Mouse (Mus musculus): ENCODE data around the gene Igf1. TPM values are rescaled to one million over a fixed set of nuclear protein-coding genes. Genes with fewer than 3 reads are reported as not detected.

The Igf1 gene
- 9.0 and 10.9 TPM in 2 replicates for polyA plus RNA-seq (2015; fragmentation: Nextera tagmentation; extraction: Ambion mirVana)

DNA sequence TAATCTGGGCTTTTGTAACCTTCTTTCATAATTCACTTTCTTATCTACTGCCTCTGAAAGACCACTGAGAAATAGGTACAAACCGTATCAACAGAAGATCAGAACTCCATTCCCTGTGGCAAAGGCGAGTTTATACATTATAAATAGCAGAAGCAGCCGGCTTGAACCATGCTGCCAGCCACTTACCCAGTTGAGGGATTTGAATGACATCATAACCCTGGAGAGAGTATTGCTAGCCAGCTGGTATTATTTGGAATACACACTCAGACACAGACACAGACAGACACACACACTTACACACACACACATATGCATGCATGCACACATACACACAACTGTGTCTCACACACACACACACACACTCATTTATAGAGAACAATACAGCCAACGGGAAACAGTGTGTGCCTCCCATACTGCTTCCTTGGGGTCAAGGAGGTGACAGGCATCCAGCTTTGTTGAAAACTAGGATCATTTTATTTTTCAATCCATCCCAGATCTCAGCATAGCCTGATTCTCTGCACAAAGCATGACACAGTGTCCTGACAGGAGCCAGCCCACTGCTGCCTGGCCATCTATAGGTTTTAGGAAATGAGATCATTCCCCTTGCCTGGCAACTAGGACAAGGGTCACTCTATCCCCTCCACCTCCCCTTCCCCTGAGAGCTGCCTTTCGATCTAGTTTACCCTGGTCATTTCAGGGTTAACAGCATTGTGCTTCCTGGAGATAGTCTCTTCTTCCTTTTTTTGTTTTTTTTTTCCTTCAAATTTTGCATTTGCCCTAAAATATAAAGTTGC, at the start of gene Igf1:
Gene Igf1 (plus strand): TSS at position 253 of the 794 bp plus-strand sequence.
- Histone ChIP-seq H3K4me3 (replicated peaks) (no peak within 1 kb of the TSS), H3K27ac (no peak within 1 kb of the TSS), H3K36me3 (no peaks in the 10 kb centered on the region), H3K9me3 (replicated peaks) (no peaks in the 10 kb centered on the region), H3K4me1 (replicated peaks) (0 out of 2 replicates have a peak, but pooled peaks cover 3% of the 10 kb centered on the region), H3K4me2 (no peak within 1 kb of the TSS), H3K9ac (no peak within 1 kb of the TSS), H3K27me3 (peaks cover 36% of the 10 kb centered on the region)
- DNase-seq = no peak
- ATAC-seq (ENCODE audit: low read depth) = no peak
- 11% methylated on average over 5 of the region's 5 CpGs for WGBS (ENCODE audit: insufficient replicate concordance)

DNA sequence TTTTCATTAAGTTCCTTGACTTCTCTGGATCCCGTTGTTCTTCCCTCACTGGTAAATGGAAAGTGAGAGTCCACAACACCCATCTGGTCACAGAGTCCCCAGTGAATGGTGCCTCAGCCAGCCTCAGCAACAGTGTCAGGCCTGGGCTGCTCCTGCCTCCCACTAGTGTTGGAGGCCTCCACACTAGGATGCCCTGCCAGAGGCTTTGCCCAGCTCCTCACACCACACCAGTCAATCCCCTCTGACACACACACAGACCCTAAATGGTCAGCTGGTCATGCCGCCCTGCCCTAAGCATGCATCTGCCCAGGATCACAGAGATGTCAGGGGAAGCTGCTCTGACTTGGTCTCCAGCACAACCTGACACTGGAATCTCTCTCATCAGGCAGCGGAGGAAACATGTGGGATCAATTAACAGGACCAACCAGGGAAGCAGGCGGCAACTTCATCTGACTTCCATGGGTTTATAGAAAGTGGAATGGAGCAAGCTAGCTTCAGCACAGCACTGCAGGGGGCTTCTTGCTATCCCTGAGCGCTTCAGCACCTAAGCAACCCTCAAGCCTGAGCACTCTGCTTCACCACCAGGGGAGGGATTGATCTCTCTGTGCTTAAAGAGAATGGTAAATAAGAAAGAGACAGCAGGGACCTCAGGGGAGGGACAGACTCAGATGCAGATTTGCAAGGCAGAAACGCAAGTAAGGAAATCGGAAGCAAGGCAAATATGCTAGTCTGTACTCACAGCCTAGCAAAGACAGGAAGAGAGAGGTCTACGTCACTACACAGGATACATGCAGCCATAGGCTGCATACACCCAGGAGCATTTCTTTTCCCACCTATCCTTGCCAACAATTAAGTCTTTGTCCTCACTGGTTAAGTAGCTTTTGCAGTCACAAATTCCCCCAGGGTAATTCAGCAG, 45.6 kb upstream of the Igf1 start:
- no peak overlapping the region for H3K4me2 ChIP-seq
- H3K9me3 ChIP-seq (replicated peaks) = no peaks in the 10 kb centered on the region
- 39% methylated on average over 8 of the region's 8 CpGs for WGBS (ENCODE audit: insufficient replicate concordance)
- no peaks in the 10 kb centered on the region for H3K27me3 ChIP-seq
- H3K4me1 ChIP-seq (replicated peaks) = no peaks in the 10 kb centered on the region
- no peak overlapping the region for H3K27ac ChIP-seq
- H3K9ac ChIP-seq = no peak overlapping the region
- H3K36me3 ChIP-seq = no peaks in the 10 kb centered on the region
- no peak overlapping the region for H3K4me3 ChIP-seq (replicated peaks)
- DNase-seq (no peak), ATAC-seq (ENCODE audit: low read depth) (no peak)

GRCm38 (mm10) chr10:87813073-87813590, 44.9 kb upstream of the Igf1 start:
- H3K36me3 ChIP-seq = no peaks in the 10 kb centered on the region
- no peak overlapping the region for H3K4me3 ChIP-seq (replicated peaks)
- no peaks in the 10 kb centered on the region for H3K4me1 ChIP-seq (replicated peaks)
- H3K27me3 ChIP-seq = no peaks in the 10 kb centered on the region
- no peaks in the 10 kb centered on the region for H3K9me3 ChIP-seq (replicated peaks)
- no peak overlapping the region for H3K9ac ChIP-seq
- ATAC-seq (ENCODE audit: low read depth) (no peak), DNase-seq (no peak)
- H3K4me2 ChIP-seq = no peak overlapping the region
- H3K27ac ChIP-seq = no peak overlapping the region
- WGBS (ENCODE audit: insufficient replicate concordance) = 36% methylated on average over 3 of the region's 3 CpGs

DNA sequence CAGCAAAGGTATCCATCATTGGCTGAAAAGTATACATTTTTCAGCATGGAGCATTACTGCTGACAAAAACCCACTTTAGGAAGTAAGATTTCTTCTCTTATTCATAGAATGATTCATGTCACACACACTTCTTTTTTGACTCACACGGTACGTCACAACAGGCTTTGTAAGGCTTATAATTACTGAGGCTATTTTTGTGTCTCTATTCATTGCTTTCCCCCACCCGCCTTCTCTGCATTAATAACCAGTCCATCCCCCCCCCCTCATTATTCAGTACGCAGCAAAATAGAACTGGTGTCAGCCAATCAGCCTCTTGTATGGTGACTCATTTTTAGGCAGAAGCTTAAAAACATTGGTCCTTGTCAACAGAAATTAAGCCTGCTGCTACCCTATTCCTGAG, 41.2 kb upstream of the Igf1 start:
- H3K36me3 ChIP-seq = no peaks in the 10 kb centered on the region
- H3K27me3 ChIP-seq = no peaks in the 10 kb centered on the region
- no peaks in the 10 kb centered on the region for H3K4me1 ChIP-seq (replicated peaks)
- no peak overlapping the region for H3K9ac ChIP-seq
- no peak overlapping the region for H3K27ac ChIP-seq
- no peaks in the 10 kb centered on the region for H3K9me3 ChIP-seq (replicated peaks)
- DNase-seq = no peak
- ATAC-seq (ENCODE audit: low read depth) = no peak
- WGBS (ENCODE audit: insufficient replicate concordance) = 77% methylated on average over 4 of the region's 4 CpGs
- H3K4me3 ChIP-seq (replicated peaks) = no peak overlapping the region
- H3K4me2 ChIP-seq = no peak overlapping the region

- no peak for ATAC-seq (ENCODE audit: low read depth)
- no peaks in the 10 kb centered on the region for H3K9me3 ChIP-seq (replicated peaks)
- DNase-seq = no peak
- H3K27me3 ChIP-seq = no peaks in the 10 kb centered on the region
- H3K4me1 ChIP-seq (replicated peaks) = no peaks in the 10 kb centered on the region
- H3K4me2 ChIP-seq = no peak overlapping the region
- H3K36me3 ChIP-seq = no peaks in the 10 kb centered on the region
- no peak overlapping the region for H3K27ac ChIP-seq
- no peak overlapping the region for H3K9ac ChIP-seq
- H3K4me3 ChIP-seq (replicated peaks) = no peak overlapping the region
- 61% methylated on average over 7 of the region's 7 CpGs for WGBS (ENCODE audit: insufficient replicate concordance)
Measured at GRCm38 (mm10) chr10:87817786-87818185, 40.3 kb upstream of the Igf1 start.

- Histone ChIP-seq H3K4me1 (replicated peaks) (no peaks in the 10 kb centered on the region), H3K4me2 (no peak overlapping the region), H3K27ac (no peak overlapping the region), H3K36me3 (no peaks in the 10 kb centered on the region), H3K9me3 (replicated peaks) (no peaks in the 10 kb centered on the region), H3K9ac (no peak overlapping the region), H3K27me3 (no peaks in the 10 kb centered on the region), H3K4me3 (replicated peaks) (no peak overlapping the region)
- WGBS (ENCODE audit: insufficient replicate concordance) = 55% methylated on average over 10 of the region's 10 CpGs
- DNase-seq (no peak), ATAC-seq (ENCODE audit: low read depth) (no peak)
Measured at GRCm38 (mm10) chr10:87821906-87822305, 36.2 kb upstream of the Igf1 start.

DNA sequence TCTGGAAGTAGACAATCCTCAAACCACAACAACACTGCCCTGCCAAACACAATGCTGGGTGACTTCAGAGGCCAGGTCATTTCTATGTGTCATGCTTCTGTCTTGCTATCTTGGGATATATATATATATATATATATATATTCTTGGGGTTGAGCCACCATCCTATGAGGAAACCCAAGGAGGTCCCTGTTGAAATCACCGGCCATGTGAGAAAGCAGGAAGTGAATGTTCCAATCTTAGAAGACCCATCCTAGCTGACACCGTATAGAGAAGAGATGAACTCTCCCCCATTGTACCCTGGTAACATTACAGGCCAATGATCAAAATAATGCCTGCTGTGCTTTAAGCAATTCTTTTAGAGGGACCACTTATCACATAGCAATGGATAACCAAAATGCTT, 28.1 kb upstream of the Igf1 start:
- Histone ChIP-seq H3K9me3 (replicated peaks) (no peaks in the 10 kb centered on the region), H3K4me2 (no peak overlapping the region), H3K27me3 (no peaks in the 10 kb centered on the region), H3K27ac (no peak overlapping the region), H3K4me3 (replicated peaks) (no peak overlapping the region), H3K4me1 (replicated peaks) (no peaks in the 10 kb centered on the region), H3K9ac (no peak overlapping the region), H3K36me3 (no peaks in the 10 kb centered on the region)
- DNase-seq (no peak), ATAC-seq (ENCODE audit: low read depth) (no peak)
- WGBS (ENCODE audit: insufficient replicate concordance) = 57% methylated on average over 2 of the region's 2 CpGs

DNA sequence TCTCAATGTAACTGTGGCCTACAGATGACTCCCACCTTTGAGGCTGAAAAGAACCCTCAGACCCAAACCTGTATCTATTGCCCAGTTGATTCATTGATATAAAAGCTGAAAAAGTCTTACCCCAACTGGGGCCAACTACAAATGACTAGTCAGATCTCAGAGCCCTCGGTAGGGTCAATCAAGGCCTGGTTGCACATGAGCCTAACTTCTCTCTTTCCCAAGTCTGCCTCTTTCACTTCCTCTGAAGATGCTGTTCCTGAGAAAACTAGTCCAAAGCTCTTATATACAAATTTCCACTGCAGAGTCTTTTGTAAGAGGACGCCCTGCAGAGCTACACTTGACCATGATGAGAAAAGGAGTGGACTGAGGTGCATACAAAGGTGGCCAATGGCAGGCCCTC, 27.4 kb upstream of the Igf1 start:
- H3K4me1 ChIP-seq (replicated peaks) = no peaks in the 10 kb centered on the region
- H3K4me3 ChIP-seq (replicated peaks) = no peak overlapping the region
- H3K9me3 ChIP-seq (replicated peaks) = no peaks in the 10 kb centered on the region
- no peak overlapping the region for H3K9ac ChIP-seq
- H3K27ac ChIP-seq = no peak overlapping the region
- no peaks in the 10 kb centered on the region for H3K36me3 ChIP-seq
- no peaks in the 10 kb centered on the region for H3K27me3 ChIP-seq
- H3K4me2 ChIP-seq = no peak overlapping the region
- 62% methylated on average over 2 of the region's 2 CpGs for WGBS (ENCODE audit: insufficient replicate concordance)
- DNase-seq = no peak
- ATAC-seq (ENCODE audit: low read depth) = no peak

- H3K36me3 ChIP-seq = no peaks in the 10 kb centered on the region
- no peak overlapping the region for H3K4me2 ChIP-seq
- no peaks in the 10 kb centered on the region for H3K4me1 ChIP-seq (replicated peaks)
- no peak overlapping the region for H3K9ac ChIP-seq
- H3K9me3 ChIP-seq (replicated peaks) = no peaks in the 10 kb centered on the region
- H3K27ac ChIP-seq = no peak overlapping the region
- H3K27me3 ChIP-seq = no peaks in the 10 kb centered on the region
- 59% methylated on average over 1 of the region's 1 CpGs for WGBS (ENCODE audit: insufficient replicate concordance)
- ATAC-seq (ENCODE audit: low read depth) (no peak), DNase-seq (no peak)
- no peak overlapping the region for H3K4me3 ChIP-seq (replicated peaks)
Measured at GRCm38 (mm10) chr10:87832101-87832500, 26.0 kb upstream of the Igf1 start.

DNA sequence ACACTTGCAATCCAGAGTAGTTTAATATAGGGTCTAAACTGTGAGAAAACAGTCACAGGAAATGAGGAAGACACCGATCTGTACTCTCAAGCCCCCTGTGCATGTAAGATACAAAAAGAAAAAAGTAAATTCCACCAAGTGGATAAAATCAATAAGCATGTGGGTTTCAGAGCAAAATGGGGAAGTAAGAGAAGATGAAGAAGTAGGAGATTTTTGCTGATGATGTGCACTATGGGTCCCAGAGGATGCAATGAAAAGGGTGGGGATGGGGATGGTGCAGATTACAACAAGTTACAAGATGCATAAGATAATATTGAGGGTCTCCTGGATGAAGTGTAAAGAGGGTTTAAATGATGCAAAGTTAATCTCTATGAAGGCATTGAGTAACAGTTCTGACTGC, 18.6 kb upstream of the Igf1 start:
- 57% methylated on average over 1 of the region's 1 CpGs for WGBS (ENCODE audit: insufficient replicate concordance)
- no peak for ATAC-seq (ENCODE audit: low read depth)
- no peaks in the 10 kb centered on the region for H3K4me1 ChIP-seq (replicated peaks)

DNA sequence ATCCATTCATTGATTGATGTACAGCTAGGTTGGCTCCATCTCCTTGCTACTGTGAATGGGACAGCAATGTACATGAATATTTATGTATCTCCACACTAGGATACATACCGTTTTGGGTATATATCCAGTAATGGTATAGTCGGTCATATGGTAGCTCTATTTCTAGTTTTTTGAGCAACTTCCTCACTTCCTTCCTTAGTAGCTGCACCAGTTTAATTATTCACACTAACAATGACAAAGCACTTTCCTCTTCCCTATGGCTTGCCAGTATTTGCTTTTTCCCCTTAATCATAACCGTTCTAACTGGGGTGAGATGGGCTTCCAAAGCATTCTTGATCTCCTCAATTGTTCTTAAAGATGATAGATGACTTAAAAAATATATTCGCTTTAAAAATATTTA, 15.6 kb upstream of the Igf1 start:
- Histone ChIP-seq H3K4me2 (no peak overlapping the region), H3K9ac (no peak overlapping the region), H3K9me3 (replicated peaks) (no peaks in the 10 kb centered on the region), H3K27me3 (no peaks in the 10 kb centered on the region), H3K36me3 (no peaks in the 10 kb centered on the region), H3K4me1 (replicated peaks) (no peaks in the 10 kb centered on the region), H3K4me3 (replicated peaks) (no peak overlapping the region), H3K27ac (no peak overlapping the region)
- WGBS (ENCODE audit: insufficient replicate concordance) = 32% methylated on average over 4 of the region's 4 CpGs
- ATAC-seq (ENCODE audit: low read depth) (no peak), DNase-seq (no peak)

More for the DNA sequence above, 18.6 kb upstream of the Igf1 start:
- Histone ChIP-seq H3K27ac (no peak overlapping the region), H3K36me3 (no peaks in the 10 kb centered on the region), H3K27me3 (no peaks in the 10 kb centered on the region), H3K4me2 (no peak overlapping the region), H3K9ac (no peak overlapping the region), H3K4me3 (replicated peaks) (no peak overlapping the region), H3K9me3 (replicated peaks) (no peaks in the 10 kb centered on the region)
- no peak for DNase-seq
